Mouse (Mus musculus) spleen, adult 2 months (tissue): Measurements from ENCODE around the gene Epn3.

ENCODE experiments used
- CTCF ChIP-seq: fragments of 200-500 bp; IDR thresholded peaks from 2 replicates; pipeline ENCODE4 v1.5.1; 2011; ENCODE audit warnings: mild to moderate bottlenecking, inconsistent platforms; ENCODE audit not compliant: insufficient read depth, insufficient read length, insufficient replicate concordance; ENCODE audit errors: extremely low read depth
- POLR2A ChIP-seq: fragments of 200-500 bp; IDR thresholded peaks from 2 replicates; pipeline ENCODE4 v1.6.1; 2011; ENCODE audit warnings: low read depth, low read length, inconsistent platforms

DNA sequence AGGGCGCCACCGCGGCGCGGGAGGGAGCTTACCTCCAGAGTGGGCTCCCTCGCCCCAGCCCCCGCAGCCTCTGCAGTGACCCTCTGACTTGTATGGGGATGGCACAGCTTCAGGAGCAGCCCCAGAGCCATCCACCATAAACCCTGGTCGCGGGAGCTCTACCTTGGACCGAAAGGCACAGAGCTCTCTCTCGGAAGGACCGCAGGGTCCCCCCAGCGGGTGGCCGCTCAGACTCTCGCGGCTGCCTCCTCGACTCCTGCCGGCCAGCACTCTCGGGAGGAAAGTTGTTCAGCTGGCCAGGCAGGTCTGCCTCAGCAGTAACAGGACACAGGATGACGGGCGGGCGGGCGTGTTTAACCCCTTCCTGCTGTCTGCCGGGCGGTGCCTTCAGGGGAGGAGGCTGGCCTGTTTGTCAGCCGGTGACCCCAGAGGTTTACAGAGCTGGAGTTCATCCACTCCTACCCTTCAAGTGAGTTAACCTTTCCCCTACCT, at the start of gene Epn3:
- TF ChIP-seq POLR2A (no peak), CTCF (no peak)
